Mouse (Mus musculus) mesoderm, embryonic 11.5 days (tissue): ENCODE measurements at regions not wholly inside any gene's neighbourhood (a gene's known extent, or its start where the extent isn't known, plus 50 kb on each side); places are given as distances from the start of the nearest gene placed in this dataset.
"Not testable (repeated sequence)": the region's sequence is repeated elsewhere in the genome, so short reads cannot be mapped to it uniquely, and the experiment has no call there.

Experiments used
- DNase-seq: peaks from one replicate; pipeline ENCODE4 v3.0.0-alpha.2; 2012; ENCODE audit warnings: low read depth, low spot score

DNA sequence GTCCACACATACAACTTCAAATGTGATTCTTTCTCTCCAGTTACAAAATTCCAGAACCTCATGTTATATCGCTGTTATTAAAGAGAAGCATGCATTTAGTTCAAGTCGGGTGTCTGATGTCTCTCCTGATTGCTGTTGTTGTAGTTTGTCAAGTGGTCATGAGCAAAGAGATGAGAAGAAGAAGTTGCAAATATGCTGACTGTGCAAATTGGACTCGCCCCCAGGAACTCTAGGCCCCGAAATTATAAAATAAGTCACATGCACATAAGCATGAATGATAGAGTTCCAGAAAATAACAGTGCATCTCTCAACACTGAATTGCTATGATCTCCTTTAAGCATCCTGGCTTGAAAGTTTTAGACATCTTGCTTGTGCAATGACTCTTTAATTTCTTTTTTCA, 53.3 kb downstream of the Kif2b start:
- DNase-seq = no peak

DNA sequence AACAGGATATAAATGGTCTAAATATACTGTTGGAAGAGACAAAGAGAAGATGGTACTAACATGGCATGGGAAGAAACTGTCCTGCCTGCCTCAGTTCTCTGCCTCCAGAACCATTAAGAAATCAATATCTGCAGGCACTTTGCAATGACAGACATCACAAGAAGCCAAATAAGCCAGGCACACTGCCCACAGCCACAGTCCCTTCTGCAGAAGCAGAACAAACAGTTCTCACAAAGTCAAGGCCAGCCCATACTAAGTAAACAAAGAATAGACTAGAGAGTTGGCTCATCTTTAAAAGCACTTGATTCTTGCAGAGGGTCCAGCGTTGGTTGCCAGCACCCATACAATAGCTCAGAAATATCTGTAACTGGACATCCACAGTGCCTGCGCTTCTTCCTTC, 98.1 kb downstream of the Kif2b start:
- no peak for DNase-seq

DNA sequence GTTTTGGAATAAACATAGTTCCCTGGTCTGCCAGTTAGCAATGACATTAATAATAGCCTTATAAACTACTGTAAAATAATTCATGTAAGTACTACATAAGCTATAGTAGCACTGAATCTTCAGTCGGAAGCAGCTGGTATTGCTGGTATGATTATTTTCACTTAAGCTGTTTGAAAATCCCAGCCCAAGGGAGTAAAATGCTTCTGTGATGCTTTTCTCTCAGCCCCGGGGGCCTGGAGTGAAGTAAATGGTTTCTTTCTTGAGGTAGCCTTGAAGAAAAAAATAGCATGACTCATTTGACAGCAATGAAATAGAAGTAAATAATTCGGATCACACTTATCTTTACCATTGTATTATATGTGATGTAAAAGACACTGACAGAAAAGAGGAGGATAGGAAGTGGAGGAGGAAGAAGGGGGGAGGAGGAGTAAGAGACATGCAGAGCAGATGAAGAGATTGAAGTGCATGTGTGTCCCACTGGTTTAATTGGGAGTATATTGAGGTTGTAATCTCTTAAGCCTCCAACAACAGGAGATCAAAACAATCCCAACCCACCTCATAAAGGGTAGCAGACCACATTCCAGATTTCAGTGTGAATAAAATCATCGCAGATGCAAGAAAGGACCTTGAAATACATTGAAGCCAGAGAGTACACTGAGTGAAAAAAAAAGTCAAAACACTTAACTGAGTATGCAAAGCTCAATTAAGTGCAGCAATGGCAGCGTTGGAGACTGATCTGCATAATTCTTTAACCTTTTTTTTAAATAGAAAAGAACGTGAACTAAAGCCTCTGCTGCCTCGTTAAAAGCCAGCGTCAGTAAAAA, 113.6 kb downstream of the Kif2b start:
- DNase-seq = no peak

- DNase-seq = no peak
Measured at GRCm38 (mm10) chr11:91461946-91462345, 115.4 kb downstream of the Kif2b start.

DNA sequence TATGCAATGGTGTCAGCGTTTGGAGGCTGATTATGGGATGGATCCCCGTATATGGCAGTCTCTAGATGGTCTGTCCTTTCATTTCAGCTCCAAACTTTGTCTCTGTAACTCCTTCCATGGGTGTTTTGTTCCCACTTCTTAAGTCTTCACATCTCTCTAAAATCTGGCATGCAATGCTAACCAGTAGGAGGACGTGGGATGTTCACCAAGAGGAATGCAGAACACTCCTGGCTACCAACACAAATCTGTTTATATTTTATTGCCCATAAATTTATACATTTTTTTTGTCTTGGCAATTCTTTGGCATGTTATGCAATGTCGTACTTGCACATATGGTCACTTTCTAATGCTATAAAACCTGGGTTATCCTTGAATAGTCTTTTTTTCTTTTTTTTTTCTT, 135.0 kb downstream of the Kif2b start:
- DNase-seq = no peak

DNA sequence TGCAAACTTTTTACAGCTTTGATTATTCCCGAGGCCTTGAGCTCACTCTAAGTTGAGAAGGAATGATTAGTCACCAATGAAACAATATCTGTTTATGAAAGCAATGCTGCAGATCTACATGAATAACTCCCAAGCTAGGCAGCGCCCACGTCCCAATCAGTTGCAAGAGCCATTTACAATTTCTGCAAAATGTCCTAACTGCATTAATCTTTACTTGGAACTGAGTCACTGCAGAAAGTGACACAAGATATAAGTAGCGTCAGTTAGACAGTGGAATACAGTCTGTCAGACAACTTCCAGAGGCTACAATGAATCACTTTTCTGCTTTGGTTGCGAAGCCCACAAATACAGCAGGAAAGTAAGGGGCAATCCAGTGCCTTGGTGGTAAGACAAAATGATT, 145.2 kb downstream of the Kif2b start:
- no peak for DNase-seq

- DNase-seq = no peak
Measured at GRCm38 (mm10) chr11:91426731-91427130, 150.6 kb downstream of the Kif2b start.

- peak; percentile 10 for DNase-seq
Measured at GRCm38 (mm10) chr11:91387172-91387571, 190.2 kb downstream of the Kif2b start.

DNA sequence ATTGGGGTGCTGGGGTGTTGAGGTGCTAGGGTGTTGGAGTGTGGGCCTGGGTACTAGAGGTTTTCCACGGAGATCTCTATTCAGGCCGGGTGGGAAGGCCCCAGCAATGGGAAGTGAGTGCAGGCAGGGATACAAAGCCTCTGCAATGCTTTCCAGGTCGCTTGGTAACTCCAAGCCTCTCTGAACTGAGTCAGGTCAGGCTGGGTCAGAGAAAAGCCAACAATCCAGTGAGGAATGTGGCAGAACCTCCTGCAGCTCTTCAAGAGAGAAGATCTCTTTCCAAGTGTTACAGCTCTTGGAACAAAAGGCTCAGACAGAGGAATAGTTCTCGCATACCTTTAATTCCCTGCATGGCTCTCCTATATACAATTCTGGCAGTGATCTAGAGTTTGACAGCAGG, 220.3 kb downstream of the Kif2b start:
- DNase-seq = peak; percentile 37

DNA sequence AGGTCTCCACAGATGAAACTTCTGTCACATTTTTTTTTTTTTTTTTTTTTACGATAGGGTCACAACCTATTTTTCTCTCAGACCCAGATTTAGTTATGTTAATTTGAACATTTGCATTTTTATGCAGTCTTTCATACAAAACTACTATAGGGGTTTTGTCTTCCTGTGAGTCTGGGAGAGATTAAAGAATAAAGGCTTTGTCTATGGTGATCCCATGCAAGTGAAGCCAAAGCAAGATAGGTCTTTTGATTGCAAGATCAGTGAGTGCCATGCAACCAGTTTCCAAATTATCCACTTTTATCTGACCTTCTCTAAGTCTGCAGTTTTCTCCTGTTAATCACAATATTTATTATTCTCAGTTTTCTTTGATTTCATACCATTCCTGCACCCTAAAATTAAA, 234.7 kb downstream of the Kif2b start:
- no peak for DNase-seq

DNA sequence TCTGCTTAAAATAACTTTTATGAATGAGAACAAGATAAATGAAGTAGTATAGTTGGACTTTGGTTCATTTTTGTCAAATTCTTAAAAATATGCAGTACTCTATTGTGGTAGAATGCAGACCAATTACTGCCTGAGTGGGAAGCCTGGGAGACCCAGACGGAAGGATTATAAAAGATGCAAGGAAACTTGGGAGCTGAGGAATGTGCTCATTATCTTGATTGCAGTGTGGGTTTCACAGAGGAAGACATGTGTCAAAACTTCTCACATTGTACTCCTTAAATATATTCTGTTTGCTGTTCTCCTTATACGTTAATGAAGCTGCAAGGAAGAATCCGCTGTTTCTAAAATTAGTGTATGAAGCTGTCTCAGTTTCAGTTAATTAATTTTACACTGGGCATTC, 244.3 kb downstream of the Kif2b start:
- DNase-seq = no peak

DNA sequence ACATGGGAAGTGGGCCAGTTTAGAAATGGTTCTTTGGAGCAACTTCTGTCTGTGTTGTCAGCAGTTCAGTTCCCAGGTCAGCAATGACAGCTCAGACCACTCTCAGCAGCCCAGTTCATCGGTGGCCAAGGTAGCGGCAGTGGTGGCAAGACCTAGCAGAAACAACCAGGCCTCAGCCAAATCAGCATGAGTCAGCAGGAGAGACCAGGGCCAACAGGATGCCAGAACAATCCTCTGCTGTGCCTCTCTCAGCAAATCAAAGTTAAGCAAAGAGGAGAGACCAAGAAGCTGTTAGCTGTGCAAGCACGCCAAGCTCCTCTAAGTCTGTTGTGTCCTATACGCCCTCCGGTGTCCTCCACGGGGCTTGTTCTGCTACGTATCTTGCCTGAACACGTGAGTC, 249.8 kb downstream of the Kif2b start:
- DNase-seq = no peak

DNA sequence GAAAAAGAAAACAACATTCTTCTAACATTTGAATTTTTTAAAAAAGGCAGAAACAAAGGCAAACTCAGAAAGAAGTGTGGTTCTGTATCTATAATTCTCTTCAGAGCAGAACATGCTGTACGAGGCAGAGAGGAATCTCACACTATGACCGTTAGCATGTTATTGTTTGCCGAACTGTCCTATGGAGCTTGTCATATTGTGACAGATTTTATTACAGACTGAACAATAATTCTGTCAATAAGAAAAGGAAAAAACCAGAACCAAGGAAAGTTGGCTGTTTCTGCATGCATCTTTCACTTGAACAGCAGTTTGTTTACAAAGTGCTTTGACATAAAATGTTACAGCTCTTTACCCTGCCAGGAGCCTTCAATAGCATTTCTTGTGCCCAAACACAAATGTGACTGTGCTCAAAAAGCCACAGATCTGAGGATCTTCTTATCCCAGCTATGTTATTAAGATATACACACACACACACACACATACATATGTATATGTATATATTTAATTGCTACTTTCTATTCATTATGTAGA, 267.1 kb downstream of the Kif2b start:
- DNase-seq = no peak

DNA sequence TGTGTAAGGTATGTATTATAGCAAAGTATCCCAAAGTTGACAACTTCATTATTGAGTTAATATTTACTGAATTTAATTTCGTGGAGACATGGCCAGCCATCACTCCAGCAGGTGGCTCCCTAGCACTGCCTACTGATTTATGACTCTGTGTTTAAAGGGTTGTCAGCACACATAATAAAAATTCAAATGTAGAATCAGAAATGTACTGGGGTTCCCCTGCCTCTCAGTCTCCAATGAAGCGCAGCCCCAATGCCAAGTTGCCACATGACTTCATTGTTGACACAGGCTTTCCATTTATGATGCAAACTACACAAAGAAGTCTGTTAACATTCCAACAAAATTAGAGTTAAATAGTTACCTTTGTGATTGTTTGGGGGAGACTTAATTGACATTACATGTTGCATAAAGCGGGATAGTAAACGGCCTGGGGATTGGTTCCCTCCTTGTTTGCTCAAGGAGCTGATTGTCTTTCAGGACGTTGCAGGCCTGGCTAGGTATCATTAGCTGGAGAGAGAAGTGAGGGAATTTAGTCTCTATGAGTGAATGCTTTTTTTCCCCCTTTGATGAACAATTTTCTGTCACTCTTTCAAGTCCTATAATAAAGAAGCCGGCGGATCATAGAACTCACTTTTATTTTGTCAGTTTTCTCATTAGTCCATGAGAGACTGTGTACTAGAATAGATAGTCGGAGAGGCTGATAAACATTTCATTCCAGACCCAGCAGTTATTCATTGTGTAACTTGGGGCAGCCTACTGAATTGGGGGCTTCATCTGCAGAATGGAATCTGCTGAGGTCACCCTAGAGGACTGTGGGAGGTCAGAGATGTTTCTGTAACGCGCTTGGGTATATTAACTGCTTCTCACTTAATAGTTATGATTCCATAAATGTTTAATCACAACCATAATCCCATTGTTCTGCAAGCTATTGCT, 287.9 kb downstream of the Kif2b start:
- DNase-seq = peak; percentile 6

DNA sequence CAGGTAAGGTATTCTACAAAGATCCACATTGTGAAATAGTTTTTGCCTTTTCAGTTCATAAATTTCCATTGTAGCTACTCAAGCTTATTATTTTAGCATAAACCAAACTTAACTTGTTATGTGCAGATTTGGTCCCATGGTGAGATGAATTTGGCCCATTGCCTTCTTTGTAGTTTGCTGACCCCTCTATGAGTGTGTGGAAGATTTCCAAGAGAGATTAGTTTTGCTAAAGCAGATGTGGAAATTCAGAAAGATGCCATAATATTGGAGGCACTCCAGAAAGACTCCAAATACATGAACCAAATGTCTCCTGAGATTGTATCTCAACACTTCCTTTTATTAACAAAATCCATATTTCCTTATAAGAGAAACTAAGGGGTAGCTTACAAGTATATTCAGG, 291.0 kb downstream of the Kif2b start:
- no peak for DNase-seq

DNA sequence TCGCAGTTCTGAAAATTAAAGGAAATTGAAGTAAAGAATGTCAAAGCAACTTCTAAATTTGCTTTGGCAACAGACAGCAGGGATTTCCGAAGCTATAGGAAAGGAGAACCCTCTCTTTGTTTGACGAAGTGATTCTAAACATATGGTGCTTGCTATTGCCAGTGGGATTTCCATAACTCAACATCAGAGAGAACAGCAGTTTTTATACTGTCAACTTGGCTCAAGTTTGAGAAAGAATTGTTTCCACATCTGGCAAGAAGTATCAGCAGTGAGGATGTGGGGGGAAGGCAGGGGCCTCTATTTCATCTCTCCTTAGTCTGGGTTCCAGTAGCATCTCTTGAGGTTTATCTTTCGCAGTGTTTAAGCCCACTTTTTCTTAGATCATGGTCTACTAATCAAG, 315.1 kb downstream of the Kif2b start:
- DNase-seq = peak; percentile 49

GRCm38 (mm10) chr11:91242061-91242460, 335.3 kb downstream of the Kif2b start:
- DNase-seq = not testable (repeated sequence)

DNA sequence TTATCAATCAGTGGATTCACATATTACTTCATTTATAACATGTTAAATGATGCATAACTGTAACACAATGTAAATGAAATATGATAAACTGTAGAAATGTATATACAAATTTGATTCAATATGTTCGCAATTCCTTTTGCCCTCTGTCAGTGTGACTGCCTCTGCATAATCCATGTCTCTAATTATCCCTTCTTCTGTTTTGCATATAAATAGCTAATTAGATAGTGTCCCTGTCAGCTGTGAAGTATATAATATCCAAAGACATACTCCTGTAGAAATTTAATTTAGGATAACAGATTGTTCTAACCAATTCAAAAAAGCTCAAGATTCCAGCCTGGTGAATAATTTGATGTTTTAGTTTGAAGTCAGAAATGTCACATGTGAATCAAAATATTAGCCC, 361.2 kb downstream of the Kif2b start:
- no peak for DNase-seq

DNA sequence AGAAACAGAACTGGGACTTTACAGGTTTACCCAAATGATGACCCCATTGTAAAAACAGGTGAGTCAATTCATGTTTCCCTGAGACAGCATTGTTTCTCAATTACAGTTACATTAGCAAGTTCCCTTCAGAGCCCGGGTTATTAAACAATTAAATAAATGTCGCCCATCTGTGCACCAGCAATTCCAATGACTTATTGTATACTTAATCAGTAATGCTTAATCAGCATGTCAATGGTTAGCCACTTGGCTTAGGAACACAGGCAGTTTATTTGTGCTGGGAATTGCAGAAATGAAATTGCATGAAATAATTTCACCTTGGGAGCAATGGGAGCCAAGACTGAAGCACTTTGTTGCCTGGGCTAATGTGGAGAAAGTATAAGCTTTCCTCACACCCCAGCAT, 364.3 kb downstream of the Kif2b start:
- no peak for DNase-seq

- no peak for DNase-seq
Measured at GRCm38 (mm10) chr11:91206470-91206869, 370.9 kb downstream of the Kif2b start.

- no peak for DNase-seq
Measured at GRCm38 (mm10) chr11:91204416-91204815, 372.9 kb downstream of the Kif2b start.

GRCm38 (mm10) chr11:91196841-91197240, 380.5 kb downstream of the Kif2b start:
- no peak for DNase-seq

DNA sequence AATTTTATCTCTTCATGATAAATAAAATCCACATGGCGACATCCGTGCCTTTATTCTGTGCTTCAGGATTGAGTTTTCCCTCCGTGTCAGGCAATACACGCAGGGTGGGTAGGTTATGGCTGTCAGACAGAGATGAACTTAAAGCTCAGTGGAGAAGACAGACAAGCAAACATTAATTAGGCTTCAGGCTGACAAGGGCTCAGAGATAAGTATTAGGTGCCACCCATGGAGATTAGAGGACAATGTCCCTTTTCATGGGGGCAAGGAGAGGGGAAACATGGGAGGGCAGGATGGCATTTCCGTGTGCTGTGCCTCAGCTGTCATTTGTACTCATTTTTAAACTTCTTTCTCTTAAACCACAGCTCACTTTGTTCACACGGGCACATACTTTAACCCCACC, 381.0 kb downstream of the Kif2b start:
- no peak for DNase-seq
